Mouse (Mus musculus): ENCODE data around the gene Lamb1. TPM values are rescaled to one million over a fixed set of nuclear protein-coding genes. Genes with fewer than 3 reads are reported as not detected.

Gene Lamb1
- polyA plus RNA-seq, 1 experiment = 49.8 TPM

DNA sequence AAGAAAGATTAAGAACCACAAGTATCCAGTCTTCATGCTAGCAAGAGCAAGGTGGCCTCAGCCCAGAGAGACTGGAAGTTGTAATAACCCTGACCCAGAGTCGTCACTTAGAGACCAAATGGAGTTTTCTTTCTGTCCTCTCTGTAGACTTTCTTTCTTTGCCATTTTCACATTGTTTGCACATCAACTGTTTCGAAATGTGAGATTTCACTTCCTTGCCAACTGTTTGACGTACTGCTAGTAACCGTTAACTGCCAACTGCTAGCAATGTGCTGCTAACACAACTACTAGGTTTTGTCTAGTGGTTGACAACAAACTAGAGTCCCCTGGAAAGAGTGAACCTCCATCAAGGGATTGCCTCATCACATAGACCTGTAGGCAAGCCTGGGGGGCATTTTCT lies 18.1 kb downstream of the Lamb1 start:
- DNase-seq (ENCODE audit: low spot score) = no peak

DNA sequence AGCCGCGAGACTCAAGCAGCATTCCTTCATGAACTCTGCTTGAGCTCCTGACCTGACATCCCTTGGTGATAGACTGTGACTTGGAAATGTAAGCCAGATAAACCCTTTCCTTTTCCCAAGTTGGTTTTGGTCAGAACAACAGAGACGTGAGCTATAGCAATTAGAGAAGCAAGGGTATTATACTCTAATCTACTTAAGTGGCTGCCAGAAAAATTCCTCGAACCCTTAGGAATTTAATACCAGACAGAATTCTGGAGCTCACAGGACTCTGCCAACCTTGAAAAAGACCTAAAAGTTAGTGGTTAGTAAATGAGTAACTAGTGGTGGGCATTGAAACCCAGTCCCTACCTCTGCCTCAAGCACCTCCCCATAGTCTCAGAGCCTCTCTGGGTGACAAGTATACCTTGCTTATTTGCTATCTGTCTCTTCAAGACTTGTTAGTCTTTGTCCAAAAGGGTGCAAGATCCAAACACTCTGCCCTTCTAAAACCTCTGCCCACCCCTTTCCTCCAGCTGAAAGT lies 18.6 kb downstream of the Lamb1 start:
- DNase-seq (ENCODE audit: low spot score) = no peak

DNA sequence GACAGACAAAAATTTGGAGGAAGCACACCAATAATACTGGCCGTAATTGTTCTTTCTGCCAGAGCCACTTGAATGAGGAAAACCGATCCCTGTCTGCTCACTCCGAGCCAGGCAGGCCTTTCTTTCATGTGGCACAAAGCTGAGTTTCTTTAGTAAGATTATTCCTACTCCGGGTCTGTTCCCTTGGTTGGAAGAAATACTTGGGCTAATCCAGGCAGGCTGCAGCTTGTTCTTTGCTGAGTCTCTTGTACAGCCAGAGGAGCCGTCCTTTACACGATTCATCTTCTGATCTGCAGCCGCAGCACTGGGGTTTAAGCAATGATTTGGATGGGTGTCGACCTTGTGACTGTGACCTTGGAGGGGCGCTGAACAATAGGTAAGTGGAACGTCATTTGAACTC lies 24.0 kb downstream of the Lamb1 start:
- DNase-seq (ENCODE audit: low spot score) = no peak

DNA sequence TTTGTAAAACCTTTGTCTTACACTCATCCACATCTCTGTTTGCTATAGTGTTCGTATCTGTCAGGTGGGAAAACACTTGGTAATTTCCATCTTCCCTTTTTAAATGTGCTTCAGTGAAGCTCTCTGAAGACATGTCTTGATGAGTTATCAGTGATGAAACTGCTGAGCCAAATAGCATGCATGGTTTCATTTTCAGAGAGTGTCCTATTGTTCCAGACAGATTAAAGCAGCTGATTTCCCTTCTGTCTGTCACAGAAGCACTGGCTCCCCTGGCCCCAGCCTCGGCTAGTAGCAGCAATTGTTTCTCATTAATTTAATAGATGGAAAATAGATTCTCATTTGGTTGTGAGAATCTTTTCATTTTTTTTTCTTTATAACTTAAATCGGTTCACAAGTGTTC lies 25.9 kb downstream of the Lamb1 start:
- no peak for DNase-seq (ENCODE audit: low spot score)

DNA sequence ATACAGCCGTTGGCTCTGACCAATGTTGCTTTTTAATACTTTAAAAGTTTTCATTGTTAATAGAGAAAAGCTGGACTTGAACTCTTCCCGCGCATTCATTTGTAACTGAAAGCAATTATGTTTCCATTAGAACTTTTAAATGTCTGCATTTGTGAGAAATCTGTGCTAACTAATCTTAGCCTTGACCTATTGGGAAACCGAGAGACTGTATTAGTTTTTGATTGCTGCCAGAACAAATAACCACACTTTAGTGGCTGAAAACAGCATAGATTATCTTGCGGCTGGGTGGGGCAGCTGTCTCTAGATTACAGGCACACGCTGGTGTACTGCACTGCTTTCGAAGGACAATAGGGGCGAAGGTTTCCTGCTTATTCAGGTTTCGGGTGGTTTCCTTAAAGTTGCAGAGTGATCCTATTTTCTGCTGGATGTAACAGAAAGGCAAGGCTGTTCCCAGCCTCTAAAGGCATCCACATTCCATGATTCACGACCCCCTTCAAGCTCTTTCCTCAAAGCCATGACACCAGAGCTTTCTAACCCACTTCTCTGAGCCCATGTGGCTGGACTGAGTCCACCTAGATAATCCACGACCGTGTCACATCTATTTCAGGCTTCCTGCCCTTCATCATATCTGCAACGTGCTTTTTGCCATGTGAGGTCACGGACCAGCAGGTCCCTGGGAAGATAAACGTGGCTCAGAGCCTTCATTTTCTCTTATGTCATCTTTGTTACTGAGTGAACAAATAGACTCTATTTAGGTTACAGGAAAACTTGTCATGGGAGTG lies 28.5 kb downstream of the Lamb1 start:
- DNase-seq (ENCODE audit: low spot score) = no peak

DNA sequence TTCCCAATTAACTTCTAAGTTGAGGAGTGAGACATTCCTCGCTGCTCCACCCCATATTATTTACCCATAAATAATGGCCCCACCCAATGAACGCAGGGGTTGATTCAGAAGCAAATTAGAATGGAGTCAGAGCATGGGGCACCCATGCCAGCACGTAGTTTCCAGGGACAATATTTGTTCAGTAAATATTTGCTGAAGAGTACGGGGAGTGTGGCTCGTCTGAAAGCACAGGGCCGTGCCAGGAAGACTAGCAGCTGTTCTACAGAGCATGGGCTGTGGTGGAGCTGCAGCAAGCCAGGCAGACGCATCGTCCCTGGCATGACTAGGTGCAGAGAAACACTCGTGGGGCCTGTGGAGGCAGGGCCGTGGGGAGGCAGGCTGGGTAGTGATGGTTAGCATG lies 29.5 kb downstream of the Lamb1 start:
- DNase-seq (ENCODE audit: low spot score) = no peak

DNA sequence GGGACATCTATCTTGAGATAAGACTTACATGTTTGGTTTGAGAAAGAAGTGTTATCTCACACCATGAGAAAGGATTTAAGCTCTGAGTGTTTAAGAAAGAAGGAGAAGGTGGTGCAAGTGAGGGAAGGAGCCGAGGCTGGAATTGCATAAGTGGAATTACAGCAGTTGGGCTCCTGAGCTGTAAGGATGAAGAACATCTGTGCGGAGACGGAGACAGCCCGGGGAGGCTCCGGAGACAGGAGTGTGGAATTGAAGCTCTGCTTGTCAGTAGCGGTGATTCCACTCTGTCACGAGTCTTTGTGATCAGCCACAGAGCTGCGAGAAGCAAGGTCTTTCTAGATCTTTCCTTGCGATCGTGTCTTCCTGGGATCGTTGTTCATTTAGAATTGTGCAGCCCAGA lies 30.0 kb downstream of the Lamb1 start:
- DNase-seq (ENCODE audit: low spot score) = no peak

DNA sequence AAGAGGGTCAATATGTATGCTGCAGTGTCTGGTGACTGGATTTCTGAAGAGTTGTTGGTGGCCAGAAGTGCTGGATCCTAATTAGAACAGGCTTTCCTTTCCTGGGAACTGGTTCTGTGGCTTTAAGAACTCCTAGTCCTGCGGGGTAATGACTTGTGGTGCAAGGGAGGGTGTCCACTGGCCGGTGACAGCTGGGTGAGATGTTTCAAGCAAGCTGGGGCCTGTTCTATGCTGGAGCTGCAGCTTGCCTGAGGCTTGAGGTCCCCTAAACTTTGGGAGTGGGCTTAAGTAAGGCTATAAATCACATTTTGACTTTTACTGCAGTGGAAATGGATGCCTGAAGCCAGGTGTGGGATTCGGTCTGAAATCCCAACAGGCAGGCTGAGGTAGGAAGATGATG lies 30.5 kb downstream of the Lamb1 start:
- no peak for DNase-seq (ENCODE audit: low spot score)

DNA sequence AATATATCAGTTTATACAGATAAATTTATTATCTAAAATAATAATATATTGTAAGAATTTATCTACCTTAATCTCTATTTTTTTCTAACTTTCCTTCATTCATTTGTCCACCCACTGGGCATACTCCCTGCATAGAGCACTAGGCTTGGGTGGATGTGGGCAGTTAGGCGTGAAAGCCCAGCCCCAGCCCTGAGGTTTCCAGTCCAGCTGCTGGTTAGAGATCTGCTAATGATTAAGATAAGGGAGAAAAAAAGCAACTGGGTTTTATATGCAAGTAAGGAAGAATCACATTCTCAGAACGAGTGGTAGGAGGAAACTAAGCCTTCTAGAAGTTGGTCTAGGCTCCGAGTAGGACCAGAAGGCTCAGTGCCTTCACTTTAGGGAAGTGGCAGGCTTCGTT lies 31.1 kb downstream of the Lamb1 start:
- no peak for DNase-seq (ENCODE audit: low spot score)

DNA sequence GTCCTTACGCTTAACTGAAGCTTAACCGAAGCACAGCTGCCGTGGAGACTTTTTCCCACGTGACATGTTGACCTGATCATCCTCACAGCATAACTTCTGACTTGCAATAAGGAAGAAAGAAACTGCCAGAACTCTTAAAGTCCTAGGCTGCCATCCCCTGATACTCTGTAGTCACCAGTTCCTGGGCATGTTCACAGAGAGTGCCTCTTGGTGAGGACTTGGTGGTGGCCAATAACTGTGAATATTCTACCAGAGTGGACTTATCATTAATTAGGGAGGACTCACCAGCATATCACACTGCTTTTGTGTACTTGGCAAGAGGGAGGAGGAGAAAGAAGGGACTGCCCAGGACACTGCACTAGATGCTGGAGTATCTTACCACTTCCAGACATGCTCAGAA lies 33.1 kb downstream of the Lamb1 start:
- no peak for DNase-seq (ENCODE audit: low spot score)

DNA sequence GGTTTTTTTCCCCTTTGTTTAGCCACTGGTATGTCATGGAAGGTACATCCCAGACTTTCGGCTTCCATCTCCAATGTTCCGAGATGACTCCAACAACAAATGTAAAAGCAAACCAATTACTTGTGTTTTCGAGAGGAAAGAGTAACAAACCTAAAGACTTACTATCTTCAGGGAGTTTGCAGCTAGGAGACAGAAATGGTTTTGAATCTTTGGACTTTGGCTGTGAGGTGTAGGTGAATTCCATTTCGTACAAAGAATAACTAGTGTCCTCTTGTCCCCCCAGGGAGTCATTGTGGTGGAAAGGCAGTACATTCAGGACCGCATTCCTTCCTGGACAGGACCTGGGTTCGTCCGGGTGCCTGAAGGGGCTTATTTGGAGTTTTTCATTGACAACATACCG lies 33.5 kb downstream of the Lamb1 start:
- DNase-seq (ENCODE audit: low spot score) = no peak

DNA sequence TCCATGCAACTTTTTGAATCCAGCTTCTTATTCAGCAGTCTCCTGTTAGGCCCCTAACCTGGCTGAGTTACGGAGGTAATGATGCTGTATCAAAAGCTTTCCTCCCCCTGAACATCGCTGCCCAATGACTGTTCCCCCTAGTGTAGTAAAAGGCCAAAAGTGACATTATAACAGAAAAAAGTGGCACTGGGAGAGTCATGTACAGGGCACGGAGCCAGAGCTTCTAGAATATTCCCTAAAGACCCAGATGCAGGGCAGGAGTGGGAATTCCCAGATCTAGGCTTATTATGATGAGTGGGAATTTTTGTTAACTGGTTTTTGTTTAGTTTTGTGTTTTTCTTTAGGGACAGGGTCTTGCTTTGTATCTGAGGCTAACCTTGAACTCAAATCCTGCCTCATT lies 34.1 kb downstream of the Lamb1 start:
- DNase-seq (ENCODE audit: low spot score) = no peak

DNA sequence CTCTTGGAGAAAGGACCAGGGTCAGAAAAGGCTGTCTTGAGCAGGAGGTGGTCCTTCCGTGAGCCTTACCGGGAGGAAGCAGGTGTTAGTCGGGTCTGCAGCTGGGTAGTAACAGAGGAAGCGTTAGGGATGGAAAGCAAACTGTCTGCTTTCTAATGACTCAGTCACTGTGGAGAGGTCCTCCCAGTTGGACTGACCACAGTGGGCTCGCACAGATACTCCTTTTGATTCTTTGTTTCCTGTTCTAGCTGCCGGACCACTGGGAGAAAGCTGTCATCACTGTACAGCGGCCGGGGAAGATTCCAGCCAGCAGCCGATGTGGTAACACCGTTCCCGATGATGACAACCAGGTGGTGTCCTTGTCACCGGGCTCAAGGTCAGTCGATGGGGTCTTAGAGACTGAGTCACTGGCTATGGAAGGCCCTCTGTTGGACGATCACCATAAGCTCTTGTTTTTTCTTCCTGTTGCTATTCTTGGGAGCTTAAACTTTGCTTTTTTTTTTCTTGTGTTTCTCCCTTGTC lies 34.7 kb downstream of the Lamb1 start:
- DNase-seq (ENCODE audit: low spot score) = no peak

DNA sequence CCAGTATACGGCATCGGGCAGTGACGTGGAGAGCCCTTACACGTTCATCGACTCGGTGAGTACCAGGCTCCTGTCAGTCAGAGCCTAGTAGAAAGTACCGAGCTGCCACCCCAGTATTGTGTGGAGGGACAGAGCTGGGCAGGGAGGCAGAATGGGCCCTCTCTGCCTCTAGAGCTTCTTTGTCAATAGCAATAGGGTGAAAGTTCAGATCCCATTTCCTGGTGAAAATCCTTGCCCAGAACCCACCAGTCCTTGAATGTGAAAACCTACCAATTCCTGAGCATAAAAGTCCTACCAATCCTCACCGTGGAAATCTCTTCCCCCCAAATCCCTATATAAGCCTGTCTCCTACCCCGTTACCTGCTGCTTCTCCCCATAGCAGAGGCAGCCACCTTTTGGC lies 35.2 kb downstream of the Lamb1 start:
- no peak for DNase-seq (ENCODE audit: low spot score)

DNA sequence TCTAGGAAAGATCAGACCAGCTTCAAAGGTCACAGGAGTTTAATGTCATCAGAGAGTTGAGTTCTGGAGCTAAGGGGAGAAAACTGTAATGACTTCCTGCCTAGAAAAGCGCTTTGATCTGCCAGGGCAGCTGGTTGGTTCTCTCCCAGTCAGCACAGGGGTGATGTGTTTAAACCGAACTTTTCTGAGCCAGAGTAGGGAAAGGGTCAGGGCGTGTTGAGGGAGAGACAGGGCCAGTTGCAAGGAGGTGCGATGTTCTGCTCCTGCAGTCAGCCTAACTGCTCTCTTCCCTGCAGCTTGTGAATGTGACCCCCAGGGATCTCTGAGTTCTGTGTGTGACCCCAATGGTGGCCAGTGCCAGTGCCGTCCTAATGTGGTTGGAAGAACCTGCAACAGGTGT lies 37.2 kb downstream of the Lamb1 start:
- no peak for DNase-seq (ENCODE audit: low spot score)

DNA sequence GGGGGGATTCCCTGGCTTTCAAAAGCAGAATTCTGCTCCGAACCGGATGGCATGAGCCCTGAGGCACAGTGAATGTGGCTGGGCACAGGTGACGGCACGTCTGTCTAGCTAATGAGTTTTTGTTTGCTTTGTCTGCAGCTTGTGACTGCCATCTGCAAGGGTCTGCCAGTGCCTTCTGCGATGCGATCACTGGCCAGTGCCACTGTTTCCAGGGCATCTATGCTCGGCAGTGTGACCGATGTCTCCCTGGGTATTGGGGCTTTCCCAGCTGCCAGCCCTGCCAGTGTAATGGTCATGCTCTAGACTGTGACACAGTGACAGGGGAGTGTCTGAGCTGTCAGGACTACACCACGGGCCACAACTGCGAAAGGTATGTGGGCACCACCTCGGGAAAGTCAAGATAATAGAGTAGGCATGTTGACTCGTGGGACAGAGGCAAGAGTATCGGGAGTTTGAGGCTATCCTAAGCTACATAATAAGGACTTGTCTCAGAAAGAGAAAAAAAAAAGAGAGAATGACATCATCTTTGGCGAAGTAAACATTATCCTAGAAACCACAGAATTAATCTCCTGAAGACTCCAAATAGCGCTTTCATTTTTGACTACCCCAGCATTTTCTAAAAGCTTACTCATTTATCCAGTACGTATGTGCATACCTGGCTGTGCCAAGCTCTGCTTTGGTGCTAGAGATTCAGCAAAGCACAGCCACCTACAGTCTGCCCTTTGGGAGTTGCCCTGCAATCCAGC lies 37.9 kb downstream of the Lamb1 start:
- DNase-seq (ENCODE audit: low spot score) = no peak

DNA sequence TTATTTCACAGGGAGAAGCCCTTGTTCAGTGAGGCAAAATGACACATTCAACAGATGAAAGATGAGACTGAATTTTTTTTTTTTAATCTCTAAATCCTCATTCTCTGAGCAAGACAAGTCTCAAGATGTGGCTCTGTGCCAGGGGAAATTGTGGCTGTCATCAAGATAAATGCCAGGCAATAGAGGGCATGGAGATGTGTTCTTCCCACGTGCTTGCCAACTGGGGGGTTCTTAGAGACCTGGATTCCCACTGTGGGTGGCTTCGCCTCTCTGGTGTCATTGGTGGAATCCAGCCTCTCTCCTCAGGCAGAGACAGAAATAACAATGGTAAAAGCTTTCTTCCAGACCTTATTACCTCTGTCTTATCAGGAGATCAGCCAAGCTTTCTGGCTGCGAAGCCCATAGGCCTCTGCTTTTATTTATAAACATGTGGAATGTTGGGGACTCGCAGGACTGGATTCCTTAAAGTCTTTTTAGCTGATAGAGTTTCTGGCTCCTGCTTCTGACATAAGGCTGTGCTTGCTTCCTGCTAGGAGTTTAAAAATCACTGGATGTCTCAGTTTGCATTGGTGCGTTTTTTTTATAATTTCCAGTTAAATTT lies 41.1 kb downstream of the Lamb1 start:
- DNase-seq (ENCODE audit: low spot score) = no peak

DNA sequence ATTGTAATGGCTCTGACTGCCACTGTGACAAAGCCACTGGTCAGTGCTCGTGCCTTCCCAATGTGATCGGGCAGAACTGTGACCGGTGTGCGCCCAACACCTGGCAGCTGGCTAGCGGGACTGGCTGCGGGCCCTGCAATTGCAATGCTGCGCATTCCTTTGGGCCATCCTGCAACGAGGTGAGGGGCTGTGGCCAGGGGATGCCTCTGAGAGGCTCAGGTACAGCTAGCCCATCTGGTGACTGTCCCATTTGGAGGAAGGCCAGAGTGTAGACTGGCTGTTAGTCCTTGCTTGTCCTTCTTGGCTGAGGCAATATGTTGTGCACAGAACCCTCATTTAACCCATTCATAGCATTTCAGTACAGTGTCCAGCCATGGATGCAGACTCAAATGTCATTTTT lies 42.0 kb downstream of the Lamb1 start:
- no peak for DNase-seq (ENCODE audit: low spot score)

DNA sequence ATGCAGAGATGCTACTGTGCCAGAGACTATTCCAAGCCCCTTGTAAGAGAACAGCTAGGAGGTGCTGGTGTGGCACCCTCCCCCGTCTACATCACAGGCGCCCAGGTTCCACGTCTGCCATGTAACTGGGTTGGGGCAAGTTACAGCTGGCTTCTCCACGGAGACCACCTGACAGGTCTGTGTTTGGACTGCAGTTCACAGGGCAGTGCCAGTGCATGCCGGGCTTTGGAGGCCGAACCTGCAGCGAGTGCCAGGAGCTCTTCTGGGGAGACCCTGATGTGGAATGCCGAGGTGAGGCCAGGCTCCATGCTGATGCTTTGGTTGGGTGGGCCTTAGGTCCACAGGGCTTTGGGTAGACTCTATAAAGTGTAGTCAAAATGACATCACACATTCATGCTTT lies 42.7 kb downstream of the Lamb1 start:
- DNase-seq (ENCODE audit: low spot score) = no peak

DNA sequence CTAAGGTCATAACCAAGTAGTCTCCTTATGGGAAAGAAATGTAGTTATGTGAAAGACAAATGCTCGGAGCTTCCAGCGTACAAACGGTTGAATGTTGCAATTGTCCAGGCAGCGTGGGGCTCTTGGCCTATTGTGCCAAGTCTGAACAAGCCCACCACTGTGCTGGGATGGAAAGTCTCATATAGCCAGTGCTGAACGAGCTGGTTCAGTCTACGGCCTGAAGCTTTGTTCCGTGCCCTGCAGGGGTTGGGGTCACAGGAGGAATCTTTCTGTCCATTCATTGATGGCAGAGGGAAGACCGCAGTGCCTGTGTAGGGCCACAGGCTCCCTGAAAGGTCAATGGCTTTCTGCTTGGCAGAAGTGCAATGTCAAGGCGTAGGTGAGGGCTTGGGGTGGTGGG lies 45.7 kb downstream of the Lamb1 start:
- DNase-seq (ENCODE audit: low spot score) = no peak

DNA sequence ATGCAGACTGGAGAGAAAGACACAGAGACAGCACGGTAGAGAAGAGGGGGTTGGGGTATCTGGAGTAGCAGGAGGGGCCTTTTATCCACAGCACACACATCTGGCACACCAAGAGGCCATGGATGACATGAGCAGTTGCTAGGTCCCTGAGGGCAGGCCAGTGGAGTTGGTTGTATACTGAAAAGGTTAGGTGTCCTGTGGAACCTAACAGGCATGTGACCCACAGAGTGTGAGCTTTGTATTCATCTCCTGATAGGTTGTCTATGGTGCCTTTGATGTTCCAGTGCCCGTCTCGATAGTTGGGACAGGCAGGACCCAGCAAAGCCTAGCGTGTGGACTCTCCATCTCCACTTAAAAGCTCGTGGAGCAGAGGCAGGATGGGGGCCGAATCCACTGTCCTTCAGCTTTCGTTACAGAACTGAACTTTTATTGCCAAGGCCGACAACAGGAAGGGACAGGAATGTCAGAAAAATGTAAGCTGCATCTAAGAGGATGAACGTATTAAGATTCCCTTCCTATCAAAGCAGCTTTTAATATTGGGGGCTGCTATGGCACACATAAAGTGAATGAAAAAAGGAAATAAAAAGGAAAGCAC lies 46.7 kb downstream of the Lamb1 start:
- DNase-seq (ENCODE audit: low spot score) = no peak

DNA sequence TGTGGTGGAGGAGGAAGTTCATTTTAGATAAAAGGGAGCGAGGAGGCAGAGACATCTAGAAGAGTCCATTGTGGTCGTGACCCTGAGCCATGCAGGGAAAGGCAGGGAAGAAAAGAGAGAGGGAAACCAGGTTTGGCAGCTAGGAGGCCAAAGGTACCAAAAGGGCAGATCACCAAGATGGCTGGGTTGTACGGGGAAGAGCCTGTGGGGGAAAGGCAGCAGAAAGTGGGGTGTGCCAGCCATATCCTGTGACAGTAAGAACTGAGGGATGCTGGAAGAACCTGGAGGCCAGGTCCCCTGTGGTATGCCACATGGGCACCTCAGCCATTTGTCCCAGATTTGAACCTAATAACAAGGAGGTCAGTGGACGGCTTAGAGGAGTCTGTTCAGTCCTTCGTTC lies 47.2 kb downstream of the Lamb1 start:
- no peak for DNase-seq (ENCODE audit: low spot score)
